Mouse (Mus musculus) bone marrow macrophage, adult 2 months (primary cell): ENCODE measurements at regions not wholly inside any gene's neighbourhood (a gene's known extent, or its start where the extent isn't known, plus 50 kb on each side); places are given as distances from the start of the nearest gene placed in this dataset.

Experiments used
- H3K27ac ChIP-seq: 2 replicates; pipeline ENCODE4 v1.5.1; 2012; ENCODE audit warnings: low read depth, low read length; ENCODE audit not compliant: insufficient read depth
- H3K4me1 ChIP-seq: 2 replicates; pipeline ENCODE4 v1.6.1; 2012; ENCODE audit warnings: low read length; ENCODE audit not compliant: control insufficient read depth, insufficient read depth
- H3K4me3 ChIP-seq: 2 replicates; pipeline ENCODE4 v1.5.1; 2012; ENCODE audit warnings: mild to moderate bottlenecking, low read length, moderate library complexity; ENCODE audit not compliant: insufficient read depth
- CTCF ChIP-seq: IDR thresholded peaks from 2 replicates; pipeline ENCODE4 v1.5.1; 2012; ENCODE audit warnings: low read depth, mild to moderate bottlenecking, low read length, moderate library complexity
- POLR2A ChIP-seq: IDR thresholded peaks from 2 replicates; pipeline ENCODE4 v1.6.1; 2012; ENCODE audit warnings: mild to moderate bottlenecking, low read depth, low read length, borderline replicate concordance

- H3K27ac ChIP-seq = no peak overlapping the region
- no peak overlapping the region for H3K4me3 ChIP-seq
- no peak for TF ChIP-seq CTCF
- no peak for TF ChIP-seq POLR2A
- H3K4me1 ChIP-seq = no peaks in the 10 kb centered on the region
These were observed 158.2 kb upstream of the Slc38a2 start for GRCm38 (mm10) chr15:96857709-96858108.

GRCm38 (mm10) chr15:96851970-96852768 lies 152.6 kb upstream of the Slc38a2 start:
- Histone ChIP-seq H3K4me3 (no peak overlapping the region), H3K4me1 (no peaks in the 10 kb centered on the region), H3K27ac (no peak overlapping the region)
- TF ChIP-seq CTCF (no peak), POLR2A (no peak)

- TF ChIP-seq CTCF = no peak
- no peak for TF ChIP-seq POLR2A
- Histone ChIP-seq H3K4me1 (no peaks in the 10 kb centered on the region), H3K27ac (no peak overlapping the region), H3K4me3 (no peak overlapping the region)
These were observed 148.6 kb upstream of the Slc38a2 start for GRCm38 (mm10) chr15:96848150-96848549.

- TF ChIP-seq CTCF = no peak
- no peak for TF ChIP-seq POLR2A
- Histone ChIP-seq H3K27ac (no peak overlapping the region), H3K4me3 (no peak overlapping the region)
These were observed 145.7 kb upstream of the Slc38a2 start for GRCm38 (mm10) chr15:96845221-96845620.

GRCm38 (mm10) chr15:96844290-96844689 lies 144.8 kb upstream of the Slc38a2 start:
- Histone ChIP-seq H3K4me1 (no peaks in the 10 kb centered on the region), H3K4me3 (no peak overlapping the region), H3K27ac (no peak overlapping the region)
- no peak for TF ChIP-seq CTCF
- TF ChIP-seq POLR2A = no peak

More at GRCm38 (mm10) chr15:96845221-96845620, 145.7 kb upstream of the Slc38a2 start:
- H3K4me1 ChIP-seq = no peaks in the 10 kb centered on the region

GRCm38 (mm10) chr15:96843589-96843988 lies 144.1 kb upstream of the Slc38a2 start:
- no peak for TF ChIP-seq POLR2A
- no peak for TF ChIP-seq CTCF
- Histone ChIP-seq H3K27ac (no peak overlapping the region), H3K4me1 (no peaks in the 10 kb centered on the region), H3K4me3 (no peak overlapping the region)

- Histone ChIP-seq H3K4me1 (no peaks in the 10 kb centered on the region), H3K4me3 (no peak overlapping the region), H3K27ac (no peak overlapping the region)
- no peak for TF ChIP-seq CTCF
- no peak for TF ChIP-seq POLR2A
These were observed 143.4 kb upstream of the Slc38a2 start for GRCm38 (mm10) chr15:96842881-96843280.

GRCm38 (mm10) chr15:96836670-96837069 lies 137.1 kb upstream of the Slc38a2 start:
- no peak overlapping the region for H3K27ac ChIP-seq
- no peak overlapping the region for H3K4me3 ChIP-seq
- TF ChIP-seq CTCF (no peak), POLR2A (no peak)
- H3K4me1 ChIP-seq = no peaks in the 10 kb centered on the region

GRCm38 (mm10) chr15:96834862-96835261 lies 135.3 kb upstream of the Slc38a2 start:
- Histone ChIP-seq H3K4me3 (no peak overlapping the region), H3K4me1 (no peaks in the 10 kb centered on the region), H3K27ac (no peak overlapping the region)
- TF ChIP-seq POLR2A = no peak

GRCm38 (mm10) chr15:96834162-96834843 lies 134.8 kb upstream of the Slc38a2 start:
- Histone ChIP-seq H3K4me3 (no peak overlapping the region), H3K27ac (no peak overlapping the region), H3K4me1 (no peaks in the 10 kb centered on the region)
- TF ChIP-seq CTCF (no peak), POLR2A (no peak)
